Mouse (Mus musculus): ENCODE measurements around the gene Sla2.

DNA sequence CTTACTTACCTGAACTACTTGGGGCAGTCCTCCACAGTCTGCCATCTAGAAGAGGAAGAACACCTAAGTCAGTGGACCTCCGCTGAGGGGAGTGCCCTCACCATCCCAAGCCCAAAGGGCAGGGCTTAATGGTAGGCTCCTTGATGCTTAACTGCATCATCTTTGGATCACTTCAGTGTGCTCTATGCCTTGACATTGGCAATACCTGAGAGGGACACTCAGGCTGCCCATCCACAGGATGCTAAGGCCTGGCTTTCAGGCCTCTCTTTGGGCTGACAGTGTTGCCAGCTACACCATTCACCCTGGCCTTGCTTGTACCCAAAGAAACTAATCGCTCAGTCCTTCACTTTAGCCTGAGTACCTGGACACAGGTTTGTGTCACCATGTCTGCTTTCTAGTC lies 44.4 kb upstream of the Sla2 start:
- TF ChIP-seq POLR2A (IDR thresholded peaks at IDR 0.05; ENCODE audit: borderline replicate concordance, extremely low read depth, insufficient read depth, insufficient read length, poor library complexity, severe bottlenecking): no peak
- no peak for TF ChIP-seq CTCF (IDR thresholded peaks at IDR 0.05; ENCODE audit: borderline replicate concordance, extremely low read depth, insufficient read depth, insufficient read length)
